Mouse (Mus musculus): ENCODE results near the gene Fkbp7. TPM values are rescaled to one million over a fixed set of nuclear protein-coding genes. Genes with fewer than 3 reads are reported as not detected.

Fkbp7 gene
- total and polyA plus RNA-seq, 2 experiments: 1.1 to 9.5 TPM

DNA sequence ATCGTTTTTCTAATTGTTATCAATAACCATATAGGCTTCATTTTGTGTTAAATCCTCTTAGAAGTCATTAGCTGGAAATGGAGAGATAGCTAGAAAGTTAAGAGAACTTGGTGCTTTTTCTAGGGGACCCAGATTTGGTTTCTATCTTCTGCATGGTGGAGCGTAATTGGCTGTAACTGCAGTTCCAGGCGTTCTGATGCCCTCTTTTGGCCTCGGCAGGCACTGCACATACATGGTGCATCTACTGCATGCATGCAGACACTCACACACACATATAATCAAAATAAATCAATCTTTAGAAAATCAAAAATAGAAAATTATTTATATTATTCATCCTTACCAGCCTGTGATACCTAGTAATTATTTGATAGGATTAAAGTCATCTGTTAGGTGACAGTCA lies 19.8 kb downstream of the Fkbp7 start:
- H3K4me3 ChIP-seq (ENCODE audit: insufficient read depth, low read depth, low read length): no peak overlapping the region
- H3K4me1 ChIP-seq (ENCODE audit: control insufficient read depth, insufficient read depth, low read length): no peaks in the 10 kb centered on the region; the same call in 1 of the 2 replicates
- H3K9ac ChIP-seq (ENCODE audit: low read depth, low read length): no peak overlapping the region
- TF ChIP-seq CTCF (IDR thresholded peaks at IDR 0.05; ENCODE audit: low read depth, low read length): no peak
- TF ChIP-seq POLR2A (IDR thresholded peaks at IDR 0.05; ENCODE audit: extremely low read depth, insufficient read depth, low read length): no peak
- H3K27ac ChIP-seq (replicated peaks; ENCODE audit: insufficient read depth, low read depth, low read length): no peak overlapping the region
- H3K27me3 ChIP-seq (ENCODE audit: control insufficient read depth, insufficient read depth, low read length): no peaks in the 10 kb centered on the region
- no peaks in the 10 kb centered on the region for H3K36me3 ChIP-seq (ENCODE audit: control insufficient read depth, insufficient read depth, low read length)
- WGBS: 92% methylated on average over 4 of the region's 4 CpGs
- no peak for DNase-seq (ENCODE audit: extremely low read depth, low read depth, low spot score)
- H3K79me2 ChIP-seq (ENCODE audit: control insufficient read depth, insufficient read depth, low read length): no peaks in the 10 kb centered on the region

DNA sequence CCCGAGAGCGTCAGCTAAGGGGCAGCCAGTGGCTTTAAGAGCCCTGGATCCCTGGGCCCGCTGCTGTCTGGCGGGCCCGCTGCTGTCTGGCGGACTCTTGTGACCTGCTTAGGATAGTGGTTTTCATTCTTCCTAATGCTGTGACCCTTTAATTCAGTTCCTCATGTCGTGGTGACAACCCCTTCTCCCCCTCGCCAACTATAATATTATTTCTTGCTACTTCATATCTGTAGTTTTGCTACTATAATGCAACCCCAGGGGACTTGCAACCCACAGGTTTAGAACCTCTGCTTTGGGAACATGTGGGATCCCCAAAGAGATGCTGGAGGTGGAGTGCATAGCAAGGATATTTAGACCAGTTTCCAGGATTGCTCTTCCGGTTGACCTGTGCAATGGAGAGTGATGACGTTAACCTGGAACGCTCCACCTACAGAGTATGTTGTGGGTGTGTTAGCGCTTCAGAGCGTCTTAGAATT lies 24.2 kb downstream of the Fkbp7 start:
- Histone ChIP-seq H3K4me3 (ENCODE audit: insufficient read depth, low read depth, low read length) (peak overlapping the region; percentile 56), H3K79me2 (ENCODE audit: control insufficient read depth, insufficient read depth, low read length) (0 out of 2 replicates have a peak, but pooled peaks cover 8% of the 10 kb centered on the region), H3K4me1 (ENCODE audit: control insufficient read depth, insufficient read depth, low read length) (peaks cover 5% of the 10 kb centered on the region; the same call in 1 of the 2 replicates), H3K27ac (replicated peaks; ENCODE audit: insufficient read depth, low read depth, low read length) (peak overlapping the region; percentile 38), H3K36me3 (ENCODE audit: control insufficient read depth, insufficient read depth, low read length) (0 out of 2 replicates have a peak, but pooled peaks cover 2% of the 10 kb centered on the region), H3K27me3 (ENCODE audit: control insufficient read depth, insufficient read depth, low read length) (no peaks in the 10 kb centered on the region), H3K9ac (ENCODE audit: low read depth, low read length) (peak overlapping the region; percentile 53)
- peak; percentile 62 for DNase-seq (ENCODE audit: extremely low read depth, low read depth, low spot score)
- 23% methylated on average over 13 of the region's 13 CpGs for WGBS
- TF ChIP-seq POLR2A (IDR thresholded peaks at IDR 0.05; ENCODE audit: extremely low read depth, insufficient read depth, low read length) (no peak), CTCF (IDR thresholded peaks at IDR 0.05; ENCODE audit: low read depth, low read length) (no peak)

DNA sequence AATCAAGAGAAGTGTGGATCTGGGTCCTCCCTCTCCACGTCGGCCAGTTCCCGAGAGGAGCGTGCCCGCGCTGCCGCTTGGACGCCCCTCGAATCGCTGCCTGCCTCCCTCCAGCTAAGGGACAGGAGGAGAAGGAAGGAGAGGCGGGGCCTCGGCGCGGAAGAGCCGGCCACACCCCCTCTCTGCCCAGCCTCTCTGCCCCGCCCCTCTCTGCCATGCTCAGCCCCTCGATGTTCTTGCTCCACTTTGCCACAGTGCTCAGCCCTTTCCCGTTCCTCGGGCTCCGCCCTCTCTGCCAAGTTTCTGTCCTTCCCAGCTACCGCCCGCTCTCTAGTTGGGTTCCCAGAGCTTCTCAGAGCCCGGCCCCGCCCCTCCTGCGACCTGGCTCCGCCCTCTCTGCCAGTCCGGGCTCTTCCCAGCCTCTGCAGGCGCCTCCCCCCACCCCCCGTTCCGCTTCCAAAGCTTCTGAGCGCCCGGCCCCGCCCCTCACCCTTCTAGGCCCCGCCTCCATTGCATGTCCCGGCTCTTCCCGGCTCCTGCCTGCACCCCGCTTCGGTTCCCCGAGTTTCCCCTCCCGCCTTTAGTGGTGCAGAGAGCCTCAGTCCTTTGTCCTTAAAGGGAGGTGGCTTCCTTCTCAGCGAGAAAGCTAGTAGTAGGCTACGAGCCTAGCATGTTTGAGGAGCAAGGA lies 24.9 kb downstream of the Fkbp7 start, which contains the start of the genes Prkra and Pjvk:
TSS of gene Prkra (minus strand) at position 133 of the 688 bp plus-strand sequence.
TSS of gene Pjvk (plus strand) at position 594 of the 688 bp plus-strand sequence.
- peak within 1 kb of the TSS; percentile 75 for H3K9ac ChIP-seq (ENCODE audit: low read depth, low read length)
- 0 out of 2 replicates have a peak, but pooled peaks cover 8% of the 10 kb centered on the region for H3K79me2 ChIP-seq (ENCODE audit: control insufficient read depth, insufficient read depth, low read length)
- under 1% methylated on average over 40 of the region's 42 CpGs for WGBS
- no peaks in the 10 kb centered on the region for H3K27me3 ChIP-seq (ENCODE audit: control insufficient read depth, insufficient read depth, low read length)
- TF ChIP-seq CTCF (IDR thresholded peaks at IDR 0.05; ENCODE audit: low read depth, low read length): no peak
- TF ChIP-seq POLR2A (IDR thresholded peaks at IDR 0.05; ENCODE audit: extremely low read depth, insufficient read depth, low read length): 0 out of 2 replicates have a peak, but pooled peaks have one; percentile 31
- H3K4me1 ChIP-seq (ENCODE audit: control insufficient read depth, insufficient read depth, low read length): peaks cover 5% of the 10 kb centered on the region; the same call in 1 of the 2 replicates
- H3K27ac ChIP-seq (replicated peaks; ENCODE audit: insufficient read depth, low read depth, low read length): peak within 1 kb of the TSS; percentile 38
- peak; percentile 97 for DNase-seq (ENCODE audit: extremely low read depth, low read depth, low spot score)
- peak within 1 kb of the TSS; percentile 81 for H3K4me3 ChIP-seq (ENCODE audit: insufficient read depth, low read depth, low read length)
- H3K36me3 ChIP-seq (ENCODE audit: control insufficient read depth, insufficient read depth, low read length): peaks cover 4% of the 10 kb centered on the region; the same call in 1 of the 2 replicates

DNA sequence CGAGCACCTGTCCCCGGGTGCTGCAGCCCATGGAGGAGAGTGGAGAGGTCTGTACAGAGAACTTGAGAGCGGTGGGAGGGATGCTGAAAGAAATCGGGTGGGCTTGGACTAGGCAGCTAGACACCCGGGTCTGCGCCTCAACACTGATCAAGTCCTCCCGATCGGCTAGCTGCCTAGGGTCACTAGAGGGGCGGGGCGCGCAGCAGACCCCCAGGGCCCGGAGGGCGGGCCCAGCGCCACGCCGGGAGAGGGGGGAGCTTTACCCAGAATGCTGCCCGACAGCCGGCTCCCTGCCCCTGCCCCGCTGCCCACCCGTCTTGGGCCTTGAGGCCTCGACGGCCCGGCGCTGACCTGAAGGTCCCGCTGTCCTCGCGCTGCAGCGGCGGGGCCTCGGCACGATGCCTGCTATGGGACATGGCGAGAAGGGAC lies 25.5 kb downstream of the Fkbp7 start:
- peak overlapping the region; percentile 75 for H3K9ac ChIP-seq (ENCODE audit: low read depth, low read length)
- H3K79me2 ChIP-seq (ENCODE audit: control insufficient read depth, insufficient read depth, low read length): 0 out of 2 replicates have a peak, but pooled peaks cover 8% of the 10 kb centered on the region
- peaks cover 5% of the 10 kb centered on the region; the same call in 1 of the 2 replicates for H3K4me1 ChIP-seq (ENCODE audit: control insufficient read depth, insufficient read depth, low read length)
- peak overlapping the region; percentile 81 for H3K4me3 ChIP-seq (ENCODE audit: insufficient read depth, low read depth, low read length)
- WGBS: 1% methylated on average over 32 of the region's 32 CpGs
- 0 out of 2 replicates have a peak overlapping the region, but pooled peaks have one; percentile 6 for H3K27ac ChIP-seq (replicated peaks; ENCODE audit: insufficient read depth, low read depth, low read length)
- TF ChIP-seq CTCF (IDR thresholded peaks at IDR 0.05; ENCODE audit: low read depth, low read length) (no peak), POLR2A (IDR thresholded peaks at IDR 0.05; ENCODE audit: extremely low read depth, insufficient read depth, low read length) (no peak)
- no peak for DNase-seq (ENCODE audit: extremely low read depth, low read depth, low spot score)
- peaks cover 7% of the 10 kb centered on the region; the same call in 1 of the 2 replicates for H3K36me3 ChIP-seq (ENCODE audit: control insufficient read depth, insufficient read depth, low read length)
- H3K27me3 ChIP-seq (ENCODE audit: control insufficient read depth, insufficient read depth, low read length): no peaks in the 10 kb centered on the region

DNA sequence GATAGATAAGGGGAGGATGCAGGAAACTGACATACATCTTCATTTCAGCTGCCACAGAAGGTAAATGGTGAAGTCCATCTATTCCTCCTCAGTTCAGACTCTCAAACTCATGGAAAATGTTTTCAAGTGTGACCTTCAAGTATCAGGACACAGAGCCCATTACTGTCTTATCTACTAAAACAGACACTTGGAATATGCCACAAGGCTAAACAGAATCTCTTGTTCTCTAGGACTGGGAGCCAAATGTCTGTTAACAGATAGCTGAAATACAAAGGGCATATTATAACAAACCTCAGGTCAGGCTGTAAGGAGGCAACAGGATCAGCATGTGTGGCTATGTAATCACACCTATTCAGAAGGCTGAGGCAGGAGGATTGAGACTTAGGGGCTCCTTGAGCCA lies 29.1 kb downstream of the Fkbp7 start:
- no peak overlapping the region for H3K9ac ChIP-seq (ENCODE audit: low read depth, low read length)
- no peak overlapping the region for H3K4me3 ChIP-seq (ENCODE audit: insufficient read depth, low read depth, low read length)
- no peak for DNase-seq (ENCODE audit: extremely low read depth, low read depth, low spot score)
- H3K79me2 ChIP-seq (ENCODE audit: control insufficient read depth, insufficient read depth, low read length): 0 out of 2 replicates have a peak, but pooled peaks cover 8% of the 10 kb centered on the region
- H3K27me3 ChIP-seq (ENCODE audit: control insufficient read depth, insufficient read depth, low read length): no peaks in the 10 kb centered on the region
- H3K36me3 ChIP-seq (ENCODE audit: control insufficient read depth, insufficient read depth, low read length): peaks cover 30% of the 10 kb centered on the region
- peaks cover 5% of the 10 kb centered on the region; the same call in 1 of the 2 replicates for H3K4me1 ChIP-seq (ENCODE audit: control insufficient read depth, insufficient read depth, low read length)
- TF ChIP-seq POLR2A (IDR thresholded peaks at IDR 0.05; ENCODE audit: extremely low read depth, insufficient read depth, low read length): no peak
- no peak for TF ChIP-seq CTCF (IDR thresholded peaks at IDR 0.05; ENCODE audit: low read depth, low read length)
- no peak overlapping the region for H3K27ac ChIP-seq (replicated peaks; ENCODE audit: insufficient read depth, low read depth, low read length)

Data from liver, adult 2 months (tissue).